Mouse (Mus musculus): ENCODE results near the gene Snrnp25. TPM values are rescaled to one million over a fixed set of nuclear protein-coding genes. Genes with fewer than 3 reads are reported as not detected.

Snrnp25 gene
- total and polyA plus RNA-seq, 2 experiments, result 7.6 to 10.9 TPM

GRCm38 (mm10) chr11:32190119-32190518, 15.1 kb upstream of the Snrnp25 start:
- Histone ChIP-seq H3K27me3 (ENCODE audit: control insufficient read depth, insufficient read depth, low read length) (no peaks in the 10 kb centered on the region), H3K36me3 (ENCODE audit: control insufficient read depth, insufficient read depth, low read length) (no peaks in the 10 kb centered on the region), H3K4me1 (ENCODE audit: control insufficient read depth, insufficient read depth, low read length) (no peaks in the 10 kb centered on the region), H3K27ac (replicated peaks; ENCODE audit: insufficient read depth, low read depth, low read length) (no peak overlapping the region), H3K79me2 (ENCODE audit: control insufficient read depth, insufficient read depth, low read length) (no peaks in the 10 kb centered on the region), H3K9ac (ENCODE audit: low read depth, low read length) (no peak overlapping the region), H3K4me3 (ENCODE audit: insufficient read depth, low read depth, low read length) (no peak overlapping the region)
- WGBS, result 79% methylated on average over 9 of the region's 9 CpGs
- DNase-seq (ENCODE audit: extremely low read depth, low read depth, low spot score), result no peak
- no peak for TF ChIP-seq CTCF (IDR thresholded peaks at IDR 0.05; ENCODE audit: low read depth, low read length)
- no peak for TF ChIP-seq POLR2A (IDR thresholded peaks at IDR 0.05; ENCODE audit: extremely low read depth, insufficient read depth, low read length)

GRCm38 (mm10) chr11:32190603-32191110, 14.6 kb upstream of the Snrnp25 start:
- no peak overlapping the region for H3K9ac ChIP-seq (ENCODE audit: low read depth, low read length)
- H3K4me1 ChIP-seq (ENCODE audit: control insufficient read depth, insufficient read depth, low read length), result no peaks in the 10 kb centered on the region
- no peak overlapping the region for H3K27ac ChIP-seq (replicated peaks; ENCODE audit: insufficient read depth, low read depth, low read length)
- 87% methylated on average over 13 of the region's 13 CpGs for WGBS
- no peaks in the 10 kb centered on the region for H3K79me2 ChIP-seq (ENCODE audit: control insufficient read depth, insufficient read depth, low read length)
- no peaks in the 10 kb centered on the region for H3K27me3 ChIP-seq (ENCODE audit: control insufficient read depth, insufficient read depth, low read length)
- H3K4me3 ChIP-seq (ENCODE audit: insufficient read depth, low read depth, low read length), result no peak overlapping the region
- no peaks in the 10 kb centered on the region for H3K36me3 ChIP-seq (ENCODE audit: control insufficient read depth, insufficient read depth, low read length)
- no peak for DNase-seq (ENCODE audit: extremely low read depth, low read depth, low spot score)
- no peak for TF ChIP-seq POLR2A (IDR thresholded peaks at IDR 0.05; ENCODE audit: extremely low read depth, insufficient read depth, low read length)
- TF ChIP-seq CTCF (IDR thresholded peaks at IDR 0.05; ENCODE audit: low read depth, low read length), result no peak

- Histone ChIP-seq H3K79me2 (ENCODE audit: control insufficient read depth, insufficient read depth, low read length) (no peaks in the 10 kb centered on the region), H3K4me1 (ENCODE audit: control insufficient read depth, insufficient read depth, low read length) (no peaks in the 10 kb centered on the region), H3K27ac (replicated peaks; ENCODE audit: insufficient read depth, low read depth, low read length) (no peak overlapping the region), H3K9ac (ENCODE audit: low read depth, low read length) (no peak overlapping the region), H3K36me3 (ENCODE audit: control insufficient read depth, insufficient read depth, low read length) (no peaks in the 10 kb centered on the region), H3K27me3 (ENCODE audit: control insufficient read depth, insufficient read depth, low read length) (no peaks in the 10 kb centered on the region), H3K4me3 (ENCODE audit: insufficient read depth, low read depth, low read length) (no peak overlapping the region)
- DNase-seq (ENCODE audit: extremely low read depth, low read depth, low spot score), result no peak
- 91% methylated on average over 10 of the region's 10 CpGs for WGBS
- no peak for TF ChIP-seq POLR2A (IDR thresholded peaks at IDR 0.05; ENCODE audit: extremely low read depth, insufficient read depth, low read length)
- TF ChIP-seq CTCF (IDR thresholded peaks at IDR 0.05; ENCODE audit: low read depth, low read length), result no peak
Measured at GRCm38 (mm10) chr11:32193156-32193555, 12.1 kb upstream of the Snrnp25 start.

DNA sequence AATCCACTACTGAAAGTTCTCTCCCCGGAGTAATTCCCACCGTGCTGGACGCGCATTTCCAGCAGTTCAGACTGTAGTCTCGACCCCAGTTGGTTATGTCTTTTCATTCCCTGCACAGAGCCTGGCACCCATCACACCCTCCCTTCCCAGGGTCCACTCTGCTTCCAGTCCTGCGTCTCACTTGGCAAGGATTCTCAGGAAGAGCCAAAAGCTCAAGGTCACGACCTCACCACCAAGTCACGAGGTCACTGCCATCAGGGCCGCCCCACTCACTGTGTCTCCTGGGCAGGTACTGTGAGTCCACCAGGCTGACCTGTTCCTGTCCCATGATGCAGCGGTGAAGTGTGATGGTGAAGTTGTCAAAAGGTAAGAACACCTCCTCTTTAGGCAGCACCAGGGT, 11.1 kb upstream of the Snrnp25 start:
- 57% methylated on average over 10 of the region's 10 CpGs for WGBS
- H3K4me1 ChIP-seq (ENCODE audit: control insufficient read depth, insufficient read depth, low read length), result no peaks in the 10 kb centered on the region
- no peaks in the 10 kb centered on the region for H3K79me2 ChIP-seq (ENCODE audit: control insufficient read depth, insufficient read depth, low read length)
- H3K27ac ChIP-seq (replicated peaks; ENCODE audit: insufficient read depth, low read depth, low read length), result no peak overlapping the region
- H3K27me3 ChIP-seq (ENCODE audit: control insufficient read depth, insufficient read depth, low read length), result no peaks in the 10 kb centered on the region
- no peaks in the 10 kb centered on the region for H3K36me3 ChIP-seq (ENCODE audit: control insufficient read depth, insufficient read depth, low read length)
- H3K9ac ChIP-seq (ENCODE audit: low read depth, low read length), result no peak overlapping the region
- DNase-seq (ENCODE audit: extremely low read depth, low read depth, low spot score), result no peak
- TF ChIP-seq POLR2A (IDR thresholded peaks at IDR 0.05; ENCODE audit: extremely low read depth, insufficient read depth, low read length), result no peak
- no peak for TF ChIP-seq CTCF (IDR thresholded peaks at IDR 0.05; ENCODE audit: low read depth, low read length)
- no peak overlapping the region for H3K4me3 ChIP-seq (ENCODE audit: insufficient read depth, low read depth, low read length)

GRCm38 (mm10) chr11:32194626-32195025, 10.6 kb upstream of the Snrnp25 start:
- no peaks in the 10 kb centered on the region for H3K36me3 ChIP-seq (ENCODE audit: control insufficient read depth, insufficient read depth, low read length)
- no peaks in the 10 kb centered on the region for H3K79me2 ChIP-seq (ENCODE audit: control insufficient read depth, insufficient read depth, low read length)
- H3K9ac ChIP-seq (ENCODE audit: low read depth, low read length), result no peak overlapping the region
- H3K4me1 ChIP-seq (ENCODE audit: control insufficient read depth, insufficient read depth, low read length), result no peaks in the 10 kb centered on the region
- TF ChIP-seq POLR2A (IDR thresholded peaks at IDR 0.05; ENCODE audit: extremely low read depth, insufficient read depth, low read length), result no peak
- TF ChIP-seq CTCF (IDR thresholded peaks at IDR 0.05; ENCODE audit: low read depth, low read length), result no peak
- H3K4me3 ChIP-seq (ENCODE audit: insufficient read depth, low read depth, low read length), result no peak overlapping the region
- no peak overlapping the region for H3K27ac ChIP-seq (replicated peaks; ENCODE audit: insufficient read depth, low read depth, low read length)
- 92% methylated on average over 5 of the region's 5 CpGs for WGBS
- DNase-seq (ENCODE audit: extremely low read depth, low read depth, low spot score), result no peak
- H3K27me3 ChIP-seq (ENCODE audit: control insufficient read depth, insufficient read depth, low read length), result no peaks in the 10 kb centered on the region

DNA sequence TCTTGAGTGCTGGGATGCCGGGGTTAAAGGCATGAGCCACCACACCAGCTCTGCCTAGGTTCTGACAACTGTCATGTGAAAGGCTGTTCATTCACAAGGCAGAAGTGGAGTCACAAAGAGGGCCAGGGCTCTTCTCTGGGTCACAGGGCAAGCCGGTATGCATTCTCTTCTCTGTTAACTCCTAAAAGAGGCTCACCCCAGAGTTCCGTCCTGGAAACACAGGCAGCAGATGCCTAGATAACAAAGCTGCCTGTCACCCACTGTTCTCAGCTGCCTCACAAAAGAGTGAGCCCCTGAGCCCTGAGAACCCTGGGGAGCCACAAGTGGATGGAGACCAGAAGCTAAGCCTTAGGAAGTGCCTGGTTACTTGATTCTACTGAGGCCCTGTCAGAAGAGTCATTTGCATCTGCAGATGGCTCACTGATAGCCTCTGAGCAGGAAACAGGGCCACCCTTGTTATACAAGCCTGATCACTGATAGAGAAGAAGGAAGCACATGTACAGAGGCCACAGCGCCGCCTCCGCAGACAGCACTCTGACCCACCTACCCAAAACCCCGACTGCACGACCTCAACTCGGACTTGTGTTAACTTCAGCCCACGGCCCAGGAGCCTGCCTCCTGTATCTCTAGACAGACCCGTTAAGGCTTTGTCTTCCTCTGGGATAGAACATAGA, 9.2 kb upstream of the Snrnp25 start:
- no peak for DNase-seq (ENCODE audit: extremely low read depth, low read depth, low spot score)
- TF ChIP-seq POLR2A (IDR thresholded peaks at IDR 0.05; ENCODE audit: extremely low read depth, insufficient read depth, low read length), result no peak
- no peak for TF ChIP-seq CTCF (IDR thresholded peaks at IDR 0.05; ENCODE audit: low read depth, low read length)
- Histone ChIP-seq H3K79me2 (ENCODE audit: control insufficient read depth, insufficient read depth, low read length) (no peaks in the 10 kb centered on the region), H3K36me3 (ENCODE audit: control insufficient read depth, insufficient read depth, low read length) (no peaks in the 10 kb centered on the region), H3K4me1 (ENCODE audit: control insufficient read depth, insufficient read depth, low read length) (no peaks in the 10 kb centered on the region), H3K9ac (ENCODE audit: low read depth, low read length) (no peak overlapping the region), H3K4me3 (ENCODE audit: insufficient read depth, low read depth, low read length) (no peak overlapping the region), H3K27ac (replicated peaks; ENCODE audit: insufficient read depth, low read depth, low read length) (no peak overlapping the region), H3K27me3 (ENCODE audit: control insufficient read depth, insufficient read depth, low read length) (no peaks in the 10 kb centered on the region)
- WGBS, result 68% methylated on average over 11 of the region's 11 CpGs

Data from liver, adult 2 months (tissue).